Mouse (Mus musculus): ENCODE measurements around the gene Sfxn3.

GRCm38 (mm10) chr19:45075323-45076035, 28.2 kb downstream of the Sfxn3 start:
- TF ChIP-seq POLR2A (IDR thresholded peaks at IDR 0.05; ENCODE audit: insufficient read length, low read depth): no peak
- TF ChIP-seq SRF (IDR thresholded peaks at IDR 0.05; ENCODE audit: control insufficient read depth, insufficient read length, low read depth): no peak
- no peak for TF ChIP-seq MYOD1 (IDR thresholded peaks at IDR 0.05; ENCODE audit: control insufficient read depth in 1 of 3, insufficient read length in 2 of 3, low read depth in 2 of 3)
- no peak for TF ChIP-seq E2F4 (IDR thresholded peaks at IDR 0.05; ENCODE audit: insufficient read depth)
- no peak for TF ChIP-seq POLR2AphosphoS2 (IDR thresholded peaks at IDR 0.05; ENCODE audit: insufficient read length, low read depth)
- TF ChIP-seq MYOG (IDR thresholded peaks at IDR 0.05; ENCODE audit: control insufficient read depth in 1 of 3, insufficient read depth in 1 of 3, insufficient read length in 2 of 3, low read depth in 2 of 3): no peak
- no peak for TF ChIP-seq TCF12 (IDR thresholded peaks at IDR 0.05; ENCODE audit: insufficient read depth, poor library complexity, severe bottlenecking)
- no peak for TF ChIP-seq USF1 (IDR thresholded peaks at IDR 0.05; ENCODE audit: low read depth)
- no peak for TF ChIP-seq MAX (IDR thresholded peaks at IDR 0.05; ENCODE audit: low read depth)
